Mouse (Mus musculus) forebrain, embryonic 13.5 days (tissue): ENCODE measurements around the gene Gm49711. TPM values are rescaled to one million over a fixed set of nuclear protein-coding genes. Genes with fewer than 3 reads are reported as not detected.
"Not testable (repeated sequence)": the region's sequence is repeated elsewhere in the genome, so short reads cannot be mapped to it uniquely, and the experiment has no call there.

Experiments
- ATAC-seq: fragments of 200-750 bp; cut with Nextera tagmentation; 2 replicates; pipeline ENCODE4 v1.8.0; 2017
- H3K27ac ChIP-seq: fragments of 300-500 bp; sonication (generic); 2 replicates; pipeline ENCODE4 v1.5.1; 2015; ENCODE audit warnings: inconsistent platforms, mild to moderate bottlenecking, moderate library complexity
- H3K27me3 ChIP-seq: fragments of 300-500 bp; sonication (generic); 2 replicates; pipeline ENCODE4 v1.6.1; 2015; ENCODE audit warnings: mild to moderate bottlenecking, inconsistent platforms
- H3K36me3 ChIP-seq: fragments of 300-500 bp; sonication (generic); 2 replicates; pipeline ENCODE4 v1.6.1; 2015; ENCODE audit warnings: mild to moderate bottlenecking, inconsistent platforms; ENCODE audit not compliant: poor library complexity, severe bottlenecking
- H3K4me1 ChIP-seq: fragments of 300-500 bp; sonication (generic); 2 replicates; pipeline ENCODE4 v1.6.1; 2015; ENCODE audit warnings: inconsistent platforms
- H3K4me2 ChIP-seq: fragments of 300-500 bp; sonication (generic); 2 replicates; pipeline ENCODE4 v1.6.1; 2015; ENCODE audit warnings: inconsistent platforms, mild to moderate bottlenecking, moderate library complexity
- H3K4me3 ChIP-seq: fragments of 300-500 bp; sonication (generic); 2 replicates; pipeline ENCODE4 v1.5.1; 2015; ENCODE audit warnings: mild to moderate bottlenecking, inconsistent platforms
- H3K9ac ChIP-seq: fragments of 300-500 bp; sonication (generic); 2 replicates; pipeline ENCODE4 v1.6.1; 2015; ENCODE audit warnings: mild to moderate bottlenecking, inconsistent platforms
- H3K9me3 ChIP-seq: fragments of 300-500 bp; sonication (generic); replicated peaks from 2 replicates; pipeline ENCODE4 v1.6.1; 2016; ENCODE audit warnings: inconsistent platforms
- WGBS: fragments of 180-500 bp; shearing (Covaris S2); methylation state at CpG from one replicate; pipeline ENCODE4 v1.1.7; 2015; 5-methylcytosine and 5-hydroxymethylcytosine counted together
- polyA plus RNA-seq: library from polyadenylated mRNA; unstranded; fragments of >200 nt; fragmentation: Nextera tagmentation; extraction: Ambion mirVana; gene quantifications from 2 replicates; pipeline ENCODE4 v1.2.1, GENCODE M21; 2015

Gene Gm49711
- polyA plus RNA-seq, 1 experiment from 2014 or later = 0.18 TPM

DNA sequence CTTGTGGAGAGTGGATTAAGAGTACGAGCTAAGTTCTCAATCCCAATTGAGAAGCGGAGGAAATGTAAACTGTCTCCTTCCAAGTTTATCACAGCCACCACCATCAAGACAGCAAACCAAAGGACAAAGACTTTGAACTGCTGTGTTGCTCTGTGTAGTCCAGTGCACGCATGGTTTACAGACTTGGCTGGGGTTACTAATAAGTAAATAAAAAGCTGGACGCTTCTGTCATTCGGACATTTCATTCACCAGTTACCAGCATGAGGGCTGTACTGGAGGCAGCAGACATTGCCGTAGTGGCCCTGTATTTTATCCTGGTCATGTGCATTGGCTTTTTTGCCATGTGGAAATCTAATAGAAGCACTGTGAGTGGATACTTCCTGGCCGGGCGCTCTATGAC is 18.7 kb downstream of the Gm49711 start:
- H3K4me1 ChIP-seq = no peaks in the 10 kb centered on the region
- 97% methylated on average over 8 of the region's 8 CpGs for WGBS
- H3K9me3 ChIP-seq = no peaks in the 10 kb centered on the region
- peaks cover 25% of the 10 kb centered on the region for H3K36me3 ChIP-seq
- no peak overlapping the region for H3K4me2 ChIP-seq
- H3K27ac ChIP-seq = no peak overlapping the region
- H3K9ac ChIP-seq = no peak overlapping the region
- no peaks in the 10 kb centered on the region for H3K27me3 ChIP-seq
- ATAC-seq = no peak
- H3K4me3 ChIP-seq = no peak overlapping the region

DNA sequence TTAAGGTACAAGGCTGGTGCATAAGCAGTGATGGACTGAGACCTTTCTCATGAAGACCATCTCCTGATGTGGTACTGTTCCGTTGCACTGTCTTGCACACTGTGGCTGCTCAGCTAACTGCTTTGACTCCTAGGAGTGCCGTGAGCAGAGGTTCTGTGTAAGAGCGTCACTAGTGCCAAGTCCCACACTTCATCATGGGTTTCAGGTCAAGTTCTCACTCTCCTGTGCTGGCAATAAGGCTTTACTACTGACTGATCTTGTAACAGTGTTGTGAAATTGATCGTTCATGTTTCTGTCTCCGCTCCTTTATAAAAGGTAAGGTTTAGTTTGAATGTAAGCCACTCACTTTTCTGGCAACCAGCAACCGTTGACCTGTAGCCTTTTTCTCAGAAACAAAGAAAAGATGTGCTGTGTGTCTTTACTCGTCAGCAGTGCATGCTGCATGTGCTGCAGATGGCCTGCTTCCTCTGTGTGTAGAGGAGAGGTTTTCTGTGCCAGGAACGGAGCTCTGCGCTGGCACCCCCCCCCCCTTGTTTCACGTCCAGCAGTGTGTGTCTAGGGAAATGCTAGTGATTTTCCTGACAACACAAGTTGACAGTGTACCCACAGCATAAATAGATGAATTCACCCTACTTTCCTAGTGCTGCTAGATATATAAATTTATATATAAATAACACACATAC is 25.8 kb downstream of the Gm49711 start:
- Histone ChIP-seq H3K36me3 (peaks cover 11% of the 10 kb centered on the region), H3K27me3 (no peaks in the 10 kb centered on the region), H3K9ac (0 out of 2 replicates have a peak overlapping the region, but pooled peaks have one; percentile 2), H3K4me3 (no peak overlapping the region), H3K27ac (no peak overlapping the region), H3K9me3 (no peaks in the 10 kb centered on the region), H3K4me1 (no peaks in the 10 kb centered on the region), H3K4me2 (no peak overlapping the region)
- WGBS = 78% methylated on average over 10 of the region's 10 CpGs
- no peak for ATAC-seq

DNA sequence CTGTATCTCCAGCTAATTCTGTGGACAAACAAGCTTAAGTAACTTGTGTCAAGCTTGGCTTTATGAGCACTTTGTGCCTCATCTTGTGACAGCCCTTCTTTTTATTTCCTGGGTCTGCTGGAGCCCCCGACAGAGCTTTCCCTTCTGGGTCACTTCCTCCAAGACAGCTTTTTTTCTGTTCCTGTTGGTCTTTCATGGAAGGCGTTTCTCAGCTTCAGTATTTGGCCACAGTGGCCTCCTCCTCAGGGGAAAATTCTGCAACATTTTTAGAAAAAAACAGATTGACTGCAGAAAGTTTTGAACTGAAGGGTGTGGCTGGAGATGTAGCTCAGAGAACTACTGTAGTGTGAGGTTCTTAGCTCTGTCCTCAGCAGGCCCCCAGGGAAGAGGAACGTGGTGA is 31.1 kb downstream of the Gm49711 start:
- Histone ChIP-seq H3K36me3 (0 out of 2 replicates have a peak, but pooled peaks cover 3% of the 10 kb centered on the region), H3K4me2 (no peak overlapping the region), H3K27me3 (no peaks in the 10 kb centered on the region), H3K27ac (no peak overlapping the region), H3K9me3 (no peaks in the 10 kb centered on the region), H3K4me3 (no peak overlapping the region), H3K4me1 (no peaks in the 10 kb centered on the region), H3K9ac (no peak overlapping the region)
- WGBS = 59% methylated on average over 3 of the region's 3 CpGs
- ATAC-seq = no peak

DNA sequence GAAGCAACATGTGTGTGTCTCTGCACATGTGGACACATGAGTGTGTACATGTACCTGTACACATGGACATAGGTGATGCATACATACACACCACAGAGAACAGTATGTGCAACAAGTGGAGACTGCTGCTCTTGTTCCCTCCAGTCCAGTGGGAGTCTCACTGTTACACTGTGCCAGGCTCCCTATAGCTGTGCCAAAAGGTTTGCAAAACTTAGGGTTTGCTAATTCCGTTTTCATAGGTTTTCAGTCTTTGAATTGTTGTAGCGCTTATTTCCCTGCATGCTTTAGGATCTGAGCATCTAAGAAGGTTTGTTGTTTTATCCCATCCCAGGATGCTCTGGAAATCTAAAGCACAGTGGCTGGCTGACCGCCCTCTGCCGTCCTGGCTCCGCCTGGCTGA is 33.8 kb downstream of the Gm49711 start:
- Histone ChIP-seq H3K4me2 (no peak overlapping the region), H3K4me1 (no peaks in the 10 kb centered on the region), H3K4me3 (no peak overlapping the region), H3K9me3 (no peaks in the 10 kb centered on the region), H3K27me3 (no peaks in the 10 kb centered on the region), H3K27ac (no peak overlapping the region), H3K36me3 (0 out of 2 replicates have a peak, but pooled peaks cover 5% of the 10 kb centered on the region), H3K9ac (no peak overlapping the region)
- 88% methylated on average over 5 of the region's 5 CpGs for WGBS
- no peak for ATAC-seq

DNA sequence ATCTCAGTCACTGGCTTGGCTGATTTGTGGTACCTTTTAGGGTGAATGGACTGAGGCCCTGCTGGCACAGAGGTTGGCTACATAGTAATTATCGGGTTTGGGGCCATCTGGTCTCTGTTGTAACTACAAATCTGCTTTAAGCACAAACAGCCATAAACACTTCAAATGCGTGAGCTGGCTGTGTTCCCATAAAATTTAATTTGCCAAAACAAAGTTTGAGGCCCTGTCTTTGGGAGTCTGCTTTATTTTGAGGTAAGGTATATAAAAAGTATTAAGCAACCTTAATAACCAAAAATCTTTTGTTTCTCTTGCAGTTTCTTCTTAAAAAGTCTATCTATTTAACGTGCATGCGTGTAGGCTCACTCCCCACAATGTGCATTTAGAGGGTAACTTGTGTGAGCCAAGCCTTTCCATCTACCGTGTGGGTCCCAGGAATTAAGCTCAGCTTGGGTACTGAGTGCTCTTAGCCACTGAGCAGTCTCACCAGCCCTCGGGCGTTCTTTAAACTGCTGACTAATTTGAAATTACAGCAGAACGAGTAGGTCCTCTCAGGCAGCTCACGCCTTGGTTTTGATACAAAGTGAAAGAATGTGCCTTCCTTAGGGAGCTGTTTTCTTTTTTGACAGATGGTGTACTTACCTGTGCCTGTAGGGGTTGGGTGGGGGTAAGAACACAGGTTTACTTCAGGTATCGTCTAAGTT is 40.4 kb downstream of the Gm49711 start:
- Histone ChIP-seq H3K27ac (no peak overlapping the region), H3K4me2 (no peak overlapping the region), H3K4me1 (peaks cover 6% of the 10 kb centered on the region), H3K27me3 (no peaks in the 10 kb centered on the region), H3K4me3 (no peak overlapping the region), H3K9me3 (no peaks in the 10 kb centered on the region), H3K36me3 (peaks cover 27% of the 10 kb centered on the region), H3K9ac (no peak overlapping the region)
- no peak for ATAC-seq
- 81% methylated on average over 10 of the region's 10 CpGs for WGBS

DNA sequence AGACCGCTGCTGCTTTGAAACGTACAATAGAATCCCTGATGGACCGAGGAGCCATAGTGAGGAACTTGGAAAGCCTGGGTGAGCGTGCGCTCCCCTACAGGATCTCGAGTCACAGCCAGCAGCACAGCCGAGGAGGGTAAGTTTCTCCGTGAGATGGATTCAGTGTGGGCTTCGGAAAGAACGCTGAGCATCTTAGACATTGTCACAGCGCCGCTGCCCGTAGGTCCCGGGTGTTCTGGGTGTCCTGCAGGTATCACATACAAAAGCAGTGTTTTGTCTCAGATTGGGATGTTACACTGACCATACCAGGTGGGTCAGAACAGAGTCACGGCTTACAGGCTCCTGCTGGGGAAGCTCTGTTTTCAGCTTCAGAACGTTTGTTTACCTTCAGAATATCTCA is 41.5 kb downstream of the Gm49711 start:
- ATAC-seq = no peak

DNA sequence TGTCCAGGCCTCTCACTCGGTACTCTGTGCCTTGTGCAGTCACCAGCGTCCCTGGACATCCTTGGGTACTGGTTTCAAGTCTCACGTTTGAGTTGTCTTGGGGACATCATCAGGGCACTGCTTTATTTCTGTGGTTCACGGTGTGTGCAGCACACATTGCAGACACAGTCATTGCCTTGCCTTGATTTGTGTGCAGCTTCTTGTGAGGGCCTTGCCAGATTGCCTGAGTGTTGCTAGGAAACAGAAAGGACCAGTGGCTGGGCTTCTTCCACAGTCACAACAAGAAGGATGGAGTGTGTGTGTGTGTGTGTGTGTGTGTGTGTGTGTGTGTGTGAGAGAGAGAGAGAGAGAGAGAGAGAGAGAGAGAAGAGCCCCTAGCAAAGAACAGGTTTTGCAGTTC is 42.0 kb downstream of the Gm49711 start:
- 0 out of 2 replicates have a peak overlapping the region, but pooled peaks have one; percentile 11 for H3K27ac ChIP-seq
- 80% methylated on average over 4 of the region's 4 CpGs for WGBS
- H3K9ac ChIP-seq = 0 out of 2 replicates have a peak overlapping the region, but pooled peaks have one; percentile 2
- no peak overlapping the region for H3K4me3 ChIP-seq
- no peak for ATAC-seq
- H3K9me3 ChIP-seq = no peaks in the 10 kb centered on the region
- peaks cover 22% of the 10 kb centered on the region for H3K36me3 ChIP-seq
- H3K4me1 ChIP-seq = peaks cover 12% of the 10 kb centered on the region
- H3K4me2 ChIP-seq = no peak overlapping the region
- no peaks in the 10 kb centered on the region for H3K27me3 ChIP-seq

More for the DNA sequence above, 41.5 kb downstream of the Gm49711 start:
- no peak overlapping the region for H3K4me2 ChIP-seq
- H3K27ac ChIP-seq = 0 out of 2 replicates have a peak overlapping the region, but pooled peaks have one; percentile 11
- peaks cover 22% of the 10 kb centered on the region for H3K36me3 ChIP-seq
- no peaks in the 10 kb centered on the region for H3K27me3 ChIP-seq
- H3K9me3 ChIP-seq = no peaks in the 10 kb centered on the region
- H3K4me3 ChIP-seq = no peak overlapping the region
- H3K9ac ChIP-seq = no peak overlapping the region
- H3K4me1 ChIP-seq = peaks cover 12% of the 10 kb centered on the region
- WGBS = 86% methylated on average over 16 of the region's 16 CpGs

DNA sequence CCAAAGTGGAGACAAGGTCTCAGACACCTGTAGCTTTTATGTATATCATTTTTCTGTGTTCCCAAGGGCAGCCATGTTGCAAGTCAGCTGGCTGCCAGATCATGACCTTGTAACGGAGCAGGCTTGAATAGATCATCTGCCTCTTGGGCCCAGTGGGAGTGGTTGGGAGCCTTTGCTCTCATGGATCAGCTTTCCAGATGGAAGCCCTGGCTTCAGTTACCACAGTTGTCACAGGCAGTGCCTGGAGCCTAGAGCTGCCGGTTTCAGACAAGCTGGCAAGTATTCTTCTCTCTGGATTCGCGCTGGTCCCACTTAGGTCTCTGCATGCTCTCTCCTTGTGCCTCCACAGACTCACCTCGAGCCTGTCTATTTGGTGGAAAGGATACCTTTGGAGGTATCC is 44.0 kb downstream of the Gm49711 start:
- H3K9me3 ChIP-seq = no peaks in the 10 kb centered on the region
- H3K27me3 ChIP-seq = no peaks in the 10 kb centered on the region
- 90% methylated on average over 5 of the region's 5 CpGs for WGBS
- H3K36me3 ChIP-seq = peaks cover 24% of the 10 kb centered on the region
- peaks cover 12% of the 10 kb centered on the region for H3K4me1 ChIP-seq
- no peak overlapping the region for H3K27ac ChIP-seq
- H3K4me2 ChIP-seq = no peak overlapping the region
- H3K9ac ChIP-seq = no peak overlapping the region
- no peak overlapping the region for H3K4me3 ChIP-seq
- ATAC-seq = no peak

DNA sequence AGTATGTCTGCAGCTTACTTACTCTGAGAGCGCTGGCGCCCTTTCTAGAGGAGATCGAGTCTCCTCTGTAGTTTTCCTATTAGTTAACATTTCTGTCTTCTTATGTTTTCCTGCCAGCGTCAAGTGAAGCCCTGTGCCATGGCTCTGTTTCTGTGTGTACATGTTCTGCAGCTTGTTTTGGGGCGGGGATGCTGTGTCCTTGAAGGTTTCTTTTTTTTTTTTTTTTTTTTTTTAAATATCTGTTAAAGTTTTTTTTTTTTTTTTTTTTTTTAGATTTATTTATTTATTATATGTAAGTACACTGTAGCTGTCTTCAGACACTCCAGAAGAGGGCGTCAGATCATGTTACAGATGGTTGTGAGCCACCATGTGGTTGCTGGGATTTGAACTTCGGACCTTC is 44.8 kb downstream of the Gm49711 start:
- not testable (repeated sequence) for H3K4me2 ChIP-seq, H3K9me3 ChIP-seq, H3K4me3 ChIP-seq, H3K27ac ChIP-seq, H3K27me3 ChIP-seq, ATAC-seq, H3K9ac ChIP-seq
- H3K4me1 ChIP-seq = peaks cover 12% of the 10 kb centered on the region
- peaks cover 24% of the 10 kb centered on the region for H3K36me3 ChIP-seq
- 93% methylated on average over 6 of the region's 7 CpGs for WGBS

DNA sequence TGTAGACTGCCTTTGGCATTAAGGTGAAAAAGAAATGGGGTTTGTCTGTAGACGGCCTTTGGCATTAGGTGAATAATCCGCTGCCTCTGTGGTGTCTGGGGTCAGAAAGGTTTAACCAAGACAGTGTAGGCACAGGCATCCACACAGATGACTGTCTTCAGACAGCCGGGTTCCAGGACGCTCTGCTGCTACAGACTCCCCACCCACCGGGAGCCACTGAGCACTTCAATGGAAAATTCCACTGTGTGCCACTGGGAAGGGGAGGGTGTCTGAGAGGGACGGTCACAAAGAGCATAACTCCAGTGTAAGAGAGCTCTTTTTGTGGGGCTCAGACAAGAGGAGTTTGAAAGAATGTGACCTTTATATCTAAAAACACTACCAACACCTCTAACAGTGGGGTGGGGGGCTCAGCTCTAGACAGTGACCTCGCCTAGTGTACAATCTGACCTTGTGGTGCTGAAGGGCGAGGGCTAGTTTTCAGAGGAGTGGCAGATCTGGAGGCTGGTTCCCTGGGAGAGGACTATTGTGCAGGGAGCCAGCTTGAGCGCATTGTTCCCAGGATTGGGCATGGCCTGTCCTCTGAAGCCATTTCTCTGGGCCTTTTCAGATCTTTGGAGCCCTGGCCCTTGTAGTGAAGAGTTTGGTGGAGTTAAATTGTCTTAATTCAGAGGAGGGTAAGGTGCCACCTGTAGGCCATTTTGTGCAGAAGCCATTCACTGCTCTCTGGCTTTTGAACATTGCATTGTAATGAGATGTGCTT is 45.6 kb downstream of the Gm49711 start:
- no peak for ATAC-seq
- peaks cover 9% of the 10 kb centered on the region for H3K4me1 ChIP-seq
- no peak overlapping the region for H3K4me3 ChIP-seq
- no peak overlapping the region for H3K27ac ChIP-seq
- H3K4me2 ChIP-seq = no peak overlapping the region
- H3K36me3 ChIP-seq = peaks cover 24% of the 10 kb centered on the region
- H3K9ac ChIP-seq = no peak overlapping the region
- no peaks in the 10 kb centered on the region for H3K9me3 ChIP-seq
- WGBS = 21% methylated on average over 9 of the region's 9 CpGs
- H3K27me3 ChIP-seq = no peaks in the 10 kb centered on the region

DNA sequence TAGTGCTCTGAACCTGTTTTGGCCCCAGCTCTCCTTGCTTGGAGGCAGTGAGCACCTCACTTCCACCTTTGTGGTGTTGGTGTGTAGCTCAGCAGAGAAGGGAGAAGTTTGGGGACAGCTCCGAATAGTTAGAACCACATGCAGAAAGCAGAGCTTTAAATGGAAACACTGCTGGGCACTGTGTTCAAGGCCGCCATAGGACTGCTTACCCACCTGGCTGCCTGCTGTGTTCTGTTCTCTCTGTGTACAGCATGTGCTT is 46.1 kb downstream of the Gm49711 start:
- no peak for ATAC-seq
- Histone ChIP-seq H3K9ac (no peak overlapping the region), H3K4me1 (peaks cover 9% of the 10 kb centered on the region), H3K4me3 (no peak overlapping the region), H3K36me3 (peaks cover 24% of the 10 kb centered on the region), H3K4me2 (no peak overlapping the region), H3K9me3 (no peaks in the 10 kb centered on the region), H3K27ac (no peak overlapping the region), H3K27me3 (no peaks in the 10 kb centered on the region)
- 81% methylated on average over 2 of the region's 2 CpGs for WGBS

DNA sequence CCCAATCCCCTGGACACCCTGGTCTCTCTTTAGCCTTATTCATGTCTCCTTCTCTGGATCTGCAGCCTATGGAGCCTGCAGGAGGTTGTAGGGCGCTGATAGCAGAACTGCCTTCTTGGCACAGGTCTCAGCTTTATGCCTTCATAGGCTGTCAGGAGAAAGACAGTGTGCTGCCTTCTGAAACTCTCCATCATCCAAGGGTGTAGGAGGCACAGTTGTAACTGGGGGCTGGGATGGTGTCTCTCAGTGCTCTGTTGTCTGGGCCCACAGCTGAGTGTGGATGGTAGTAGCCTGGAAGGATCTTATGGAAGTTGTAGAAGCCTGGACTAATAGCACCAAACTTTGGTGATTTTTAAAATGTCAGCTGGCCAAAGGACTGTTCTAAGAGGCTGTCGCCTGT is 46.8 kb downstream of the Gm49711 start:
- no peak overlapping the region for H3K4me2 ChIP-seq
- peaks cover 19% of the 10 kb centered on the region; the same call in 1 of the 2 replicates for H3K36me3 ChIP-seq
- H3K9ac ChIP-seq = no peak overlapping the region
- H3K4me3 ChIP-seq = no peak overlapping the region
- ATAC-seq = no peak
- H3K27me3 ChIP-seq = no peaks in the 10 kb centered on the region
- H3K27ac ChIP-seq = no peak overlapping the region
- 95% methylated on average over 2 of the region's 2 CpGs for WGBS
- no peaks in the 10 kb centered on the region for H3K9me3 ChIP-seq
- H3K4me1 ChIP-seq = peaks cover 9% of the 10 kb centered on the region
